Mouse (Mus musculus) 416B (cell line): Measurements from ENCODE around the gene Prdm10.

Experiments
- DNase-seq: peaks from one replicate; pipeline ENCODE4 v3.0.0; 2011; ENCODE audit warnings: low read depth

Prdm10 gene

DNA sequence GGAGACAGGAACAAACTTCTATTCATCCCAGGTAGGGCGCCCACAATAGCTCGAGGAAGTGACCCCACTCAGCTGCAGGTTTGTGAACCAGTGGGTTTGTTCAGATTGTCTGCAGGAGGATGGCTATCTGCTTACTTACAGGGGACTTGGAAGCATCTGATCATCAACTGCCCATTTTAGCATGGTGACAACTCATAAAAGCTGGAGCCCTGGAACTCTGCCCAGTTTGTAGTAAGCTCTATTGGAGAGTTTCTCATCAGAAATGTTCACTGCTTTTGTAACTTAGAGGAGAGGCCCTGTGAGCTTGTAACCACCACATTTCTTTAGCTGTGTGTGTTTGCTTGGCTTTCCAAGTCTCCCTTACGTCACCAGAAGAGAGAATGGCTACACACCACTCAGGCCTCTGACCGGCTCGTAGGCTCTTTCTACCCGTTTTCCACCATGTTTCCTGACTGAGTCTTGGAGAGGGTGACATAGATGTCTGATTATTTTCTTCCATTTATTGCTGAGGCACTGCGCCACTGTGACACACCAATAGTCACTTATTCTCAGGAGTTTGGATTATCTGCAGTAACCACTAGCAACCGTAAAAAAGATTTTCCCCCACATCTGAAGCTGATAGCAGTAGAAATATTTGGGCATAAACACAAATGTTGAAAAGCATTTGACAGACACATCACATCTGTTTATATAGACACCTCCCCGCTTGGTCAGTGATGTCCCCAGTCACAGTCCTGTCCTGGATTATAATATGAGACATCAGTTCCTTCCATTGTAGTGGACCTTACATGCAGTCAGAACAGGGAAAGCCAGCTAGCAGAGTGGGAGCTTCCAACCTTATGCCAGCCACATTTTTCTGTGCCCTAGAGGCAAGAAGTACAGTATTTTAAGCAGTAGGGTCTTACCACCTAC is 83.6 kb downstream of the Prdm10 start:
- no peak for DNase-seq

DNA sequence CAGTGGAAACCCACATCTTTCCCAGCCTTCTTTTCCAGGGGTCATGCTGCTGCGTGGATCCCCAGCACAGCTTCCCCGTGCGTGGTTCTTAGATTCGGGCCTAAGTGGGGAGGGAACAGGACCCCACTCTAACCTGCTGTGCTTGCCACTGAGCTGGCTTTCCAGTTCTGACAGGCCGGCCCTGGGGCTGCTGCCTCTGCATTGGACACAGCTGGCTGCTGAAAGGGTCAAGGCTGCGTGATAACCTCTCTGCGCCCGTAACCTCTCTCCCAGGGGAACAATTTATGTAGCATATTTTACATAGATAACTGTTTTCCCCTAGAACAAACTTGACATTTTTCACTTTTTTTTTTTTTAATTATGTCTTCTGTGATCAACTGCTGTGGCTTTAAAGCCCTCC is 84.7 kb downstream of the Prdm10 start:
- DNase-seq = no peak

DNA sequence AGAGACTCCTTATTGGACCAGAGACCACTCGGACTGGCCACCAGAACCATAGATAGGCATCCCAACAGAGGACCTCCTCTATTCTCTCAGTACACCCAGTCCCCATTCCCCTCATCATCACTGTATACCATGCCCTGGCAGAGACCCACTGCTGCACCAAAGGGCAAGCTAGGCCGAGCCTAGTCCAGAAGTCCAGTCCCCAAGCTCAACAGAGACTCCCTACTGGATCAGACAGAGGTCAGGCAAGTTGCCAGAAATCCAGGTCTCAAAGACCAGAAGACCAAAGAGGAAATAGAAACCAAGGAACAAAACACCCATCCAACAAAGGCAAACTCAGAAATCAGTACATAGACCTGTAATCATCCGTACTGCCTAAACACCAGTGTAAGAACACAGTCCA is 91.4 kb downstream of the Prdm10 start:
- no peak for DNase-seq

DNA sequence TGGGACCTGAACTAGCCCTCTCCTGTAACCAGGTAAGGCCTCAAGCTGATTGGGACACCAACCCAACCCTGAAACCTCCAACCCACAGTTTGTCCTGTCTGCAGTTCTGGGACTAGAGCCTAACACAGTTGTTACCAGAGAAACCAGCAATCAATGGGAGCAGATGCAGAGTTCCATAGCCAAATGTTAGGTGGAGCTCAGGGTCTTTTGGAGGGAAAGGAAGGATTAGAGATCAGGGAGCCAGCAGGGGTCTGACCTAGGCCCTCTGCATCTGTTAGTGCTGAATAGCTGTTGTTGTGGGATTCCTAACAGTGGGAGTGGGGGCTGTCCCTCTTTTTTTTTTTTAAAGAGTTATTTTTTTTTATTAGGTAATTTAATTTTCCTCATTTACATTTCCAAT is 96.3 kb downstream of the Prdm10 start:
- no peak for DNase-seq

DNA sequence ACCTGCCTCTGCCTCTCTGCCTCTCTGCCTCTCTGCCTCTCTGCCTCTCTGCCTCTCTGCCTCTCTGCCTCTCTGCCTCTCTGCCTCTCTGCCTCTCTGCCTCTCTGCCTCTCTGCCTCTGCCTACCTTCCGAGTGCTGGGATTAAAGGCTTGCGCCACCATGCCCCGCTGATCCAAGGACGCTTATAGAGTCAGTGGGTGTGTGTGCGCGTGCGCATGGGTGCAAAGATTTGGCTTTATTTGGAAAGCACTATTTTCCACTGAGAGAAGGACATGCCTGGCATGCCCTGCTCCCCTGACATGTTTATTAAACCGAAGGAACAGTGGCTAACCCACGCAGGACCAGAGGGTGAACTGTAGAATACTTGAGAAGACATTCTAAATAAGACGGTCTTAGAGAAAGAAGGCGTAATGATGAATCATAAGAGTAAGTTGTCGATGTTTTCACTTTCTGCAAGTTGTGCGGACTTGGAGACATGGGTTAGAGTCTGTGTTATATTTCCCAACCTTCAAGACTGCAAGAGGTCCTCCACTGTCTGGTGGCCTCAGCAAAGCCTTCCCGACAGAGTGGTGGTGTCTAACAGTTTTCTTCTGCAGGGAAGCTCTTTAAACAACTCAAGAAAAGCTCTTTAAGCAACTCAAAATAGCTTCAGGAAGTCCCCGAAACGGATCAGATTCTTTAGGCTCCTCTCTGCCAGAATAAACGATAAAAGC is 104.6 kb downstream of the Prdm10 start:
- no peak for DNase-seq

DNA sequence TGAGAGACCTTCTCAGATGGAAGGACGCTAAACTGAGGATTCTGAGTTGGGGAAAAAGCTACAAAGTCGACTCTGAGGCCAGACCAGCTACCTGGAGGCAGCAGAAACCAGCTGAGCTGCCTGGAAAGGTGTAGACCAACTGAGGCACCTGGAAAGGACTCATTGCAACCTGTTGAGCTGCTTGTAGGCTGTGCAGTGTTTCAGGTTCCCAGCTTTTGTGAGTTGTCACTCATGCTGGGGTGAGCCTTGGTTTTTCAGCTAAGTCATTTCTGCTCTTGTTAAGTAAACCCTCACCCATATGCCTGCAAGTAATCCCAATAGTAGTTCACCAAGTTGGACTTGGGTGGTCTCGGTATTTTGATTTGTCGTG is 105.1 kb downstream of the Prdm10 start:
- DNase-seq = no peak

DNA sequence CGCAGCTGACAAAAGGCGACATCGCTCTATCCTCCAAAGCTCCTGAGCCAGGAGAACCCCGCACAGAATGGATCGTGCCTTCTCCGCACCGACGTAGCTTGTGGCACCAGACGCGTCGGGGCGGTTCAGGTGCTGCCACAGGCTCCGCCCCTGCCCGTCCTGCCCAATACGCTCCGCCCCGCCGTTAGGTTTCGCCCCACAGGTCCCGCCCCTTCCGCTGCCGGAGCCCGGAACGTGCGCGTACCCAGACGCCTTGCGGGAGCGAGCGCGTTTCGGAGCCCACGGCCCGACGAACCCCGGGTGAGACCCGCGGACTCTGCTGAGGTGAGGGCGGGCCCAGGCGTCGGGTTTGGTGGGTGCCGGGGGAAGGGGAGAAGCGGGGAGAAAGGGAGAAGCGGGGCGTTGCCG is 105.6 kb downstream of the Prdm10 start, which contains the start of gene Nfrkb:
Gene Nfrkb (plus strand): TSS at position 246 of the 408 bp plus-strand sequence.
- peak; percentile 89 for DNase-seq

DNA sequence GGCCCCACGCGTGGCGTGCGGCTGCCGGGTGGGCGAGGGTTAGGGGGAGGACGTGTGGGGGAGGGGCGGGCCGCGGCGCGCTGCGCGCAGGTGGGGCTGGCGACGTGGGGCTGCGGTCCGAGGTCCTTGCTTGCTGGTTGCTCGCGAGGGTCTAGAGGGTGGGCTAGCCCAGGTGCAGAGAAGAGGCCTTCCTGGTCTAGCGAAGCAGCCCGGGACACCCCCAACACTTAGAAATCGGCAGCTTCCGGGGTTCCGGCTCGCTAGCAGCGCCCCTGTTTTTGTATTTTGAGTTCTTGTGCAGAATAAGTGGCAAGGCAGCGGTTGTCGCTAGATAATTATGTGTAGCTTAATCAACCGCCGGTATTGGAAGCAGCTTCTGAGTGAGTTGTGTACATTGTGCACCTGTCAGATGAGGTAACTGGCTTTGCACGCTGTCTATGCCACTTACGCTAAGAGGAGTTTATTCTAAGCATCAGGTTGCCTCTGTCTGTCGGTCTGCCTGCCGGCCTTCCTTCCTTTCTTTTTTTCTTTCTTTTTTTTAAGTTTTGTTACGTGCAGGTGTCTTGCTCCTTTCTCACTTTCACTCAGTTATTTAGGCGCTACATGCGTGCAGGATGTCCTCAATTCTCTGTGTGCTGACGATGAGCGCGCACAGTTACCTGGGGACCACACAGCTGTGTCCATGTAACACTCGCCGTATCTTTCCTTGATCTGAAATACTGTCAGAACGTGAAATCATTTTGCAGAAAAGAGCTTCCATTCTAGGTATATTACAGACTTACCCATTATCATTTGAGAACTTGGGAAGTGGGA is 106.2 kb downstream of the Prdm10 start:
- peak; percentile 25 for DNase-seq

DNA sequence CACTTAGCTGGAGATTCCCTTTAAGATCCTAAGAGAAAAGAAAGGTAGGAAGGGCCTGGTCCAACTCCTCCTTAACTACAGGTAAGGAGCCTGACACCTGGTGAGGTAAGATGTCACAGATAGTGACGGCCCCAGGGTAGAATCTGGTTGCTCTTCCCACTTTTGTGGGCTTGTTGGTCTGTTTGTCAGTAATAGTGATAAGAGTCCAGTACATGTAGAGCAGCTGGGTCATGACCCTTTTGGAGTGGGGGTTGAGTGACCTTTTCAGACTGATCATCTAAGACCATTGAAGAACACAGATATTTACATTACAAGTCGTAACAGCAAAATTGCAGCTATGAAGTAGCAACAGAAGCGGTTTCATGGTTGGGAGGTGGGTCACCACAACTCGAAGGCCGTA is 106.9 kb downstream of the Prdm10 start:
- no peak for DNase-seq

DNA sequence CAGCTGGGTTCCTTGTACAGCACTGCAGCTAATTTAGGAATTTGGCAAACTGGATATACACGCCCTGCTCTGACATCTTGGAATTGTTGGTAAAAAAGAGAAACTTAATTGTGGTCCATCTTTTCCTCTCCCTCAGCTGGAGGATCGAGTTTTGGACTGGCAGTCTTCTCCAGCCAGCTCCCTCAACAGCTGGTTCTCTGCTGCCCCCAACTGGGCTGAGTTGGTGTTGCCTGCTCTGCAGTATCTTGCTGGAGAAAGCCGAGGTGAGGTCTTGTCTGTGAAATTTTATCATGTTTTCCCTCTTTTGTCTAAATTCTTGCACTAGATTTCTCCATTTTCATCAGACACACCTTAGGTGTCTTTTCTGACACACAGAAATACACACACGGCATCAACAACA is 120.1 kb downstream of the Prdm10 start:
- peak; percentile 66 for DNase-seq

DNA sequence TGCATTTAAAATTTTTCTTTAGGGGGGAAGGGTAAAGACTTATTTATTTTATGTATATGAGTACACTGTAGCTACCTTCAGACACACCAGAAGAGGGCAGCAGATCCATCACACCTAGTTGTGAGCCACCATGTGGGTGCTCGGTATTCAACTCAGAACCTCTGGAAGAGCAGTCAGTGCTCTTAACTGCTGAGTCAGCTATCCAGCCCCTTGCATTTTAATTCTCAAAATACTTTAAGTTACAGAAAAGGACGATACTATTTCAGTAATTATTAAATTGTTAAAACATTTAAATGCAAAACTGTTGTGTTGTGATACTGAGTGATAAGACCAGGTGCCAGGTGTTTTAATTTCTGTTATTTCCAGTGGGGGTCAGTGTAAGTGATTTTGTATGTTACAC is 124.0 kb downstream of the Prdm10 start:
- DNase-seq = no peak

DNA sequence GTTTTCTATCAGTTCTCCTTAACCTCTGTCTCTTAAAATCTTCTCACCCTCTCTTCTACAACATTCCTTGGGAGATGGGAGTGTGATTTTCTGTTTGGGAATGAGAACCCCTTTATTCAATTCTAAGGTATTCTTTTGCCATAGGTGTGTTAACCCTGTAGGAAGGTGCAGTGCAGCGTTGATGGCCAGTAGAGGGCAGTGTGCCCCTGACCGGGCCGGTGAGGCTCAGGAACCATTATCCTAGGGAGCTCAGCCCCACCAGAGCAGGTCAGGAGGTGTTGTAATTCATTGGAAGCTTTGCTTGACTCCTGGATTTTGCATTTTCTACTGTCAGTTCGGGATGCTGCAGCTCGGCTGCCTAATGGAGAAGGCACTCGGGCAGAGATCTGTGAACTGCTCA is 124.9 kb downstream of the Prdm10 start:
- peak; percentile 39 for DNase-seq

DNA sequence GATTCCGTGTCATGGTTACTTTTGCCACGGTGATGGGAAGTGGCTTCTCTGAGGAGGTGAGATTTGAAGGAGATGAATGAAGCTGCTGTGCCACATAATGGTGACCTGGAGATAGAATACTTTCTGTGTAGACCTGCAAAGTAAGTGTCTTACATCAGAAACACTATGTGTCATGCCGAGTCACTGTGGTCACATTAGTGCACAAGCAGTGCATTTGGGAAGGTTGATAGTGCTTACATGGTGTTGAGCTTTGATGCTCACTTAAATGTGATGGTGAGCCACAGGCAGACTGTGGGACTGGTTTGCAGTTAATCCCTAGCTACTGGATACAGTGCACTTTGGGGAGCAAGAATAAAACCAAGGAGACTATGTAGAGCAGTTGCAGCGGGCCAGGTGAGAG is 131.8 kb downstream of the Prdm10 start:
- peak; percentile 77 for DNase-seq

DNA sequence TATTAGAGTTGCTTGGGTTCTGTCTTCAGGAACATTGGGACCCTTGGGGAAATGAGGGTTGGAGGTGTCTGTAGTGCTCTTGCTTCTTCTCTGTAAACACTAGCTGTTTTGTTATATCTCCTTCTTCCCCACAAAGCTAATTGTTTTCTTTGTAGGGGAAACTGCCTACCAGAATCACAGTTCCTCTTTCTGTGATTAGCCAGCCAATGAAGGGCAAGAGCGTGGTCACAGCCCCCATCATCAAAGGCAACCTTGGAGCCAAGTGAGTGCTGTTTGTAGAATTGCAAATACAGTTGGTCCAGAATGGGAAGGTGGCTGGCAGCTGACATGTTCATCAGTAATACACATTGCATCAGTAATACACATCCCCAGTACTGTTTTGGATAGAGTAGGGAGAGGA is 138.5 kb downstream of the Prdm10 start:
- DNase-seq = peak; percentile 47

DNA sequence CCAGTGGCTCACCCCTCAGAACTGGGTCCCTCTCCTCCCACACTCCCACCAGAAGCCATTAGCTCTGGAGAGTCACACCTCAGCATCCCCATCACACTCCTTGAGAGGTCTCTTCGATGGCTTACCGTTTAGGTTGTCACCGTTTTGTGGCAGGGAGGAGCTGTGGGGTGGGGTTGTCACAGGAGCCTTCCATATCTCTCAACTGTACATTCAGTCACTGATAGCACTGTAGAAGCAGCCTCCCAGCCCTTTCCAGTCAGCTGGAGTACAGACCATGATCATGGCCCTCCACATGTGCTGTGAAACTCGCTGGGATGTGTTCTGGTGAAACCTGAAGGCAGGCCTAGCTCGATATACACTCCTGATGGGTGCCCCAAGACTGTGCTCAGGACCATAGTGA is 141.8 kb downstream of the Prdm10 start:
- DNase-seq = no peak

DNA sequence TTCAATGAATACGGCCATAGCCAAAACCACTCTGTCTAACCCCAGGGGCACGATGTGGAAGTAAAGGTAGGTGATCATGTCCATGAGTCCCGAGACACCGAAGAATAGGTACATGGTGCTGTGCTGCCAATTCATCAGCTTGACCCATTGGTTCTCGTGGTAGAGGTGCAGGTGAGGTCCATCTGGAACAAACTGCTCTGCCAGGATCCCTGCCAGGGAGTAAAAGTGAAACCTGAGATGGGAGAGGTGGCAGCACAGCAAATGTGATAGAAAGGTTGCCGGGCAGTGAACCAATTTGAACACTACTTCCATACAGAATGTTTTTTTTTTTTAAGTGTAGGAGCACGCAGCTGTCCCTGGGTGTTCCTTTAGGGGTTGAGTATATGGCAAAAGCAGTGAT is 148.6 kb downstream of the Prdm10 start:
- DNase-seq = no peak

DNA sequence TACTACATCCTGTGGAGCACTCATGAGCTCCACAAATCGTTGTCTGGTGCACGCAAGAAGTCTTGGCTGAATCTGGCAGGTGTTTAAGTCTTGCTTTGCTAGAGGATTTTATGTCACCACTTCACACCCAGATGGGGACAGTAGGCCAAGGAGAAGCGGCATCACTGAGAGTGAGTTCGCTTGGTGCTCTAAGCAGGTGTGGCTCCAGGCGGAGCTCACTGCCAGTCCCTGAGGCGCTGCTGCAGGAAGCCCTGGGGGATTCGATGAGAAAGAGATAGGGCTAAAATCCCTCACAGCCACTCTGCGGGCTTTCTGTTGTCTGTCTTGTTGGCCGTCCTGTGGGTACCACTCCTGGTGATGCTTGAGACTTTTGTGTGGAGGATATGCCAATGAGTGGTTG is 149.7 kb downstream of the Prdm10 start:
- no peak for DNase-seq
